Mouse (Mus musculus) intestine, embryonic 16.5 days (tissue): ENCODE data around the gene Trabd2b. TPM values are rescaled to one million over a fixed set of nuclear protein-coding genes. Genes with fewer than 3 reads are reported as not detected.

Experiments
- polyA plus RNA-seq: library from polyadenylated mRNA; unstranded; fragments of >200 nt; fragmentation: Nextera tagmentation; extraction: Ambion mirVana; gene quantifications from 2 replicates; pipeline ENCODE4 v1.2.1, GENCODE M21; 2015

Gene Trabd2b
- polyA plus RNA-seq, 1 experiment from 2014 or later, result 0.37 TPM

Other genes starting within 250 kb of the Trabd2b start
- gene Skint11, start 243.3 kb upstream of the Trabd2b start, polyA plus RNA-seq, result not detected in 2 replicates